Mouse (Mus musculus): ENCODE results near the gene Trim13.

GRCm38 (mm10) chr14:61589288-61590065 lies 8.6 kb upstream of the Trim13 start:
- TF ChIP-seq CTCF (IDR thresholded peaks at IDR 0.05; ENCODE audit: low read depth, low read length) (no peak), POLR2A (IDR thresholded peaks at IDR 0.05; ENCODE audit: extremely low read depth, insufficient read depth, low read length) (no peak)
